Mouse (Mus musculus) left cerebral cortex, postnatal 14 days (tissue): Measurements from ENCODE around the gene Slc34a1. TPM values are rescaled to one million over a fixed set of nuclear protein-coding genes. Genes with fewer than 3 reads are reported as not detected.

Source experiments
- DNase-seq, 2 experiments: peaks; one replicate each; pipeline ENCODE4 v3.0.0; 2021 to 2022; ENCODE audit warnings: low spot score in 2 of 2, mixed read lengths in 1 of 2
- intact Hi-C: fragments of 180-260 bp; cut with DNase I; formaldehyde crosslinking; loops from one replicate; pipeline ENCODE4 v1.15.1; 2025
- microRNA-seq, 2 experiments: library from miRNA; unstranded; fragments of <30 nt; microRNA quantifications; one replicate each; pipeline ENCODE4 v1.2.0; 2022
- total RNA-seq, 2 experiments: library from RNA; stranded (reverse); gene quantifications; 2 replicates each; pipeline ENCODE4 v1.2.3; 2021

Slc34a1 gene
- total RNA-seq, 2 experiments from 2014 or later, result 0.72 TPM; not detected in 1

- intact Hi-C loops, result no loop called here
- DNase-seq, result peak; percentile 78 to 83
Measured at GRCm38 (mm10) chr13:55464027-55464884, 66.3 kb downstream of the Slc34a1 start, which contains the start of gene Prr7. Gene Prr7, plus strand, starts transcription at chr13:55464267.

GRCm38 (mm10) chr13:55465184-55465583 lies 67.2 kb downstream of the Slc34a1 start:
- intact Hi-C loops, result no loop called here
- no peak for DNase-seq

Small RNA genes within 50 kb of the gene (microRNA-seq; reads per million reads assigned to microRNA genes)
- 2.1 to 3.4 reads per million in 2 experiments for gene Mir6943

Other genes with a start within 250 kb of the Slc34a1 start
- gene Fgfr4, start 245.5 kb upstream of the Slc34a1 start, total RNA-seq, result under 1 TPM; 0.11 to 0.25 TPM
- gene Nsd1, start 188.4 kb upstream of the Slc34a1 start, total RNA-seq, result 100 to 1,000 TPM; 135 to 140 TPM
- 100 to 1,000 TPM; 161 to 168 TPM for gene Prelid1, start 77.7 kb upstream of the Slc34a1 start, total RNA-seq
- 10 to 100 TPM; 73.7 to 74.0 TPM for gene Rab24, start 76.2 kb upstream of the Slc34a1 start, total RNA-seq
- 1 to 10 TPM; 1.2 to 1.6 TPM for gene Mxd3, start 68.4 kb upstream of the Slc34a1 start, total RNA-seq
- 10 to 100 TPM; 47.5 to 51.0 TPM for gene Lman2, start 35.4 kb upstream of the Slc34a1 start, total RNA-seq
- 10 to 100 TPM; 33.3 to 35.4 TPM for gene Rgs14, start 28.5 kb upstream of the Slc34a1 start, total RNA-seq
- gene Pfn3, start 17.0 kb downstream of the Slc34a1 start, total RNA-seq, result under 1 TPM in 1 of 2 experiments, not detected in 1; 0.70 TPM
- gene F12, start 28.6 kb downstream of the Slc34a1 start, total RNA-seq, result under 1 TPM in 1 of 2 experiments, not detected in 1; 0.30 TPM
- gene Grk6, start 46.9 kb downstream of the Slc34a1 start, total RNA-seq, result 10 to 100 TPM; 67.5 to 67.8 TPM
- 100 to 1,000 TPM in 1 of 2 experiments, 10 to 100 TPM in 1; 98.9 to 104 TPM for gene Prr7, start 66.1 kb downstream of the Slc34a1 start, total RNA-seq
- gene Dbn1, start 89.9 kb downstream of the Slc34a1 start, total RNA-seq, result 100 to 1,000 TPM; 326 to 327 TPM
- gene Pdlim7, start 115.5 kb downstream of the Slc34a1 start, total RNA-seq, result 10 to 100 TPM; 66.0 to 79.4 TPM
- gene Dok3, start 131.1 kb downstream of the Slc34a1 start, total RNA-seq, result 1 to 10 TPM; 6.2 to 7.9 TPM
- 10 to 100 TPM; 47.5 to 50.9 TPM for gene Ddx41, start 138.5 kb downstream of the Slc34a1 start, total RNA-seq
- gene Fam193b, start 172.9 kb downstream of the Slc34a1 start, total RNA-seq, result 10 to 100 TPM; 62.8 to 71.1 TPM
- 100 to 1,000 TPM; 117 to 123 TPM for gene Tmed9, start 175.5 kb downstream of the Slc34a1 start, total RNA-seq
- 10 to 100 TPM; 22.6 to 23.3 TPM for gene B4galt7, start 201.7 kb downstream of the Slc34a1 start, total RNA-seq
- gene Caml, start 224.8 kb downstream of the Slc34a1 start, total RNA-seq, result 10 to 100 TPM; 41.2 to 49.3 TPM
- gene Ddx46, start 236.8 kb downstream of the Slc34a1 start, total RNA-seq, result 10 to 100 TPM; 37.8 to 44.3 TPM